ENCODE assay signal across 9 mouse cellular contexts in genomic region chr11:19008610-19009384, GRCm38 (mm10). TPM values are rescaled to one million over a fixed set of nuclear protein-coding genes. Genes with fewer than 3 reads are reported as not detected.
DNase-seq lines count a peak whose midpoint lies in the region; ATAC-seq and TF ChIP-seq lines count a peak whose summit lies in the region.
"Had no signal": no experiment of that assay in that cellular context is flagged by ENCODE, and none has a peak within 500 bp of the region (broad histone marks: within the 10 kb centered on the region; RNA-seq: fewer than 3 reads in every experiment).

No protein-coding gene starts in this region.

- TF ChIP-seq POLR2A in spleen, adult 2 months (IDR thresholded peaks at IDR 0.05; ENCODE audit: low read depth, low read length) = no peak

- H3K27me3 ChIP-seq in forebrain, embryonic 10.5 days (ENCODE audit: poor library complexity, severe bottlenecking) = peaks cover 92% of the 10 kb centered on the region
- H3K27me3 ChIP-seq in forebrain, embryonic 15.5 days = peaks cover 41% of the 10 kb centered on the region
- H3K27me3 ChIP-seq in spleen, adult 2 months (ENCODE audit: control insufficient read depth, insufficient read depth, low read length) = 0 out of 2 replicates have a peak, but pooled peaks cover 4% of the 10 kb centered on the region
- H3K27me3 ChIP-seq in midbrain, embryonic 11.5 days (ENCODE audit: control insufficient read depth, insufficient read depth, low read length) = peaks cover 15% of the 10 kb centered on the region

- no peak for DNase-seq in forebrain, embryonic 10.5 days (ENCODE audit: extremely low spot score, low spot score)
- no peak for DNase-seq in spleen, adult 2 months (ENCODE audit: low read depth in 1 of 2, low spot score in 2 of 2)
- no peak for DNase-seq in spleen, adult 12 weeks (ENCODE audit: low spot score)
- peak; percentile 89 for DNase-seq in midbrain, embryonic 11.5 days (ENCODE audit: low spot score, missing footprints)
- no peak for DNase-seq in left cerebral cortex, adult 18-20 months (ENCODE audit: low spot score in 2 of 2)
- no peak for DNase-seq in lung, adult 18-20 months
- no peak for DNase-seq in layer of hippocampus, adult 9-11 months

- no peak overlapping the region for H3K9ac ChIP-seq in forebrain, embryonic 15.5 days (replicated peaks)
- 0 out of 2 replicates have a peak overlapping the region, but pooled peaks have one; percentile 9 for H3K9ac ChIP-seq in midbrain, embryonic 11.5 days (ENCODE audit: low read length)

- H3K4me2 ChIP-seq in forebrain, embryonic 15.5 days (replicated peaks) = no peak overlapping the region
- peak overlapping the region; percentile 17; the same call in 1 of the 2 replicates for H3K4me2 ChIP-seq in midbrain, embryonic 11.5 days

- peak overlapping the region; percentile 6; the same call in 1 of the 2 replicates for H3K4me3 ChIP-seq in forebrain, embryonic 10.5 days
- H3K4me3 ChIP-seq in forebrain, embryonic 15.5 days = no peak overlapping the region
- H3K4me3 ChIP-seq in spleen, adult 2 months (ENCODE audit: extremely low read depth, insufficient read depth, insufficient read length) = no peak overlapping the region
- H3K4me3 ChIP-seq in midbrain, embryonic 11.5 days (ENCODE audit: low read depth, low read length) = no peak overlapping the region

- no peak overlapping the region for H3K27ac ChIP-seq in forebrain, embryonic 10.5 days
- no peak overlapping the region for H3K27ac ChIP-seq in forebrain, embryonic 15.5 days (replicated peaks)
- H3K27ac ChIP-seq in spleen, adult 2 months (ENCODE audit: insufficient read depth, low read length) = 0 out of 2 replicates have a peak overlapping the region, but pooled peaks have one; percentile 4
- H3K27ac ChIP-seq in midbrain, embryonic 11.5 days (ENCODE audit: low read depth, low read length) = no peak overlapping the region
- H3K27ac ChIP-seq: macrophage had no signal

- TF ChIP-seq CTCF in spleen, adult 2 months (IDR thresholded peaks at IDR 0.05; ENCODE audit: extremely low read depth, insufficient read depth, insufficient read length, insufficient replicate concordance) = no peak

- no peaks in the 10 kb centered on the region for H3K9me3 ChIP-seq in forebrain, embryonic 10.5 days
- H3K9me3 ChIP-seq in forebrain, embryonic 15.5 days = no peaks in the 10 kb centered on the region
- no peaks in the 10 kb centered on the region for H3K9me3 ChIP-seq in midbrain, embryonic 11.5 days (ENCODE audit: control insufficient read depth, low read length)

- ATAC-seq in forebrain, embryonic 15.5 days (replicated peaks) = no peak
- ATAC-seq in midbrain, embryonic 11.5 days (ENCODE audit: low FRiP score) = no peak

- WGBS in forebrain, embryonic 10.5 days = 19% methylated on average over 13 of the region's 13 CpGs
- 43% methylated on average over 13 of the region's 13 CpGs for WGBS in forebrain, embryonic 15.5 days
- WGBS in spleen, adult 2 months = 48% methylated on average over 13 of the region's 13 CpGs
- 15% methylated on average over 13 of the region's 13 CpGs for WGBS in midbrain, embryonic 11.5 days

- no peaks in the 10 kb centered on the region; the same call in 1 of the 2 replicates for H3K36me3 ChIP-seq in forebrain, embryonic 10.5 days (replicated peaks)
- H3K36me3 ChIP-seq in forebrain, embryonic 15.5 days = no peaks in the 10 kb centered on the region
- H3K36me3 ChIP-seq in spleen, adult 2 months (ENCODE audit: control insufficient read depth, insufficient read depth, low read length) = 0 out of 2 replicates have a peak, but pooled peaks cover 2% of the 10 kb centered on the region
- H3K36me3 ChIP-seq in midbrain, embryonic 11.5 days (ENCODE audit: control insufficient read depth, insufficient read depth, low read length) = no peaks in the 10 kb centered on the region

- H3K4me1 ChIP-seq in forebrain, embryonic 10.5 days = peaks cover 69% of the 10 kb centered on the region
- H3K4me1 ChIP-seq in forebrain, embryonic 15.5 days = peaks cover 23% of the 10 kb centered on the region
- H3K4me1 ChIP-seq in spleen, adult 2 months (ENCODE audit: control insufficient read depth, insufficient read depth, insufficient read length) = no peaks in the 10 kb centered on the region
- H3K4me1 ChIP-seq in midbrain, embryonic 11.5 days (ENCODE audit: control insufficient read depth, insufficient read depth, low read length) = peaks cover 55% of the 10 kb centered on the region

RNA-seq across cellular contexts. Expression of gene Meis1, which starts 10.0 kb away (rescaled TPM):
- 36.1 and 39.6 TPM in 2 replicates for polyA plus RNA-seq in forebrain, embryonic 10.5 days (2016; fragmentation: Nextera tagmentation; extraction: Ambion mirVana)
- polyA plus RNA-seq in forebrain, embryonic 15.5 days (2015; fragmentation: Nextera tagmentation; extraction: Ambion mirVana) = 29.4 and 29.7 TPM in 2 replicates
- polyA plus RNA-seq in spleen, adult 2 months (2012; rRNA removed) = 5.0 and 5.9 TPM in 2 replicates
- 39.4 and 39.6 TPM in 2 replicates for polyA plus RNA-seq in midbrain, embryonic 11.5 days (2014; fragmentation: Nextera tagmentation; extraction: Ambion mirVana)
- total RNA-seq in left cerebral cortex, adult 18-20 months (2021) = 1 to 10 TPM; 5.2 to 7.9 TPM
